In genomic region chr10:50806166-50806565, GRCm38 (mm10) we compare ENCODE assay signal across 22 mouse cellular contexts.
DNase-seq lines count a peak whose midpoint lies in the region; ATAC-seq and TF ChIP-seq lines count a peak whose summit lies in the region.
"Had no signal": no experiment of that assay in that cellular context is flagged by ENCODE, and none has a peak within 500 bp of the region (broad histone marks: within the 10 kb centered on the region; RNA-seq: fewer than 3 reads in every experiment).

No protein-coding gene starts in this region.

- no peaks in the 10 kb centered on the region for H3K27me3 ChIP-seq in kidney, embryonic 15.5 days
- H3K27me3 ChIP-seq in lung, embryonic 14.5 days (ENCODE audit: insufficient read depth, low read length): no peaks in the 10 kb centered on the region
- H3K27me3 ChIP-seq in lung, embryonic 16.5 days (ENCODE audit: control insufficient read depth, insufficient read depth, low read depth, low read length): no peaks in the 10 kb centered on the region
- H3K27me3 ChIP-seq: CH12.LX, Patski had no signal

- 95% methylated on average over 2 of the region's 2 CpGs for WGBS in kidney, embryonic 15.5 days
- WGBS in lung, embryonic 14.5 days: 60% methylated on average over 2 of the region's 2 CpGs
- WGBS in lung, embryonic 16.5 days: 63% methylated on average over 2 of the region's 2 CpGs

- ATAC-seq in kidney, embryonic 15.5 days (replicated peaks; ENCODE audit: low FRiP score): 0 out of 2 replicates have a peak, but pooled peaks have one; percentile 33
- peak; percentile 66; the same call in 1 of the 2 replicates for ATAC-seq in lung, embryonic 14.5 days (ENCODE audit: insufficient read depth)
- ATAC-seq in lung, embryonic 16.5 days (ENCODE audit: low read depth): 0 out of 2 replicates have a peak, but pooled peaks have one; percentile 56
- ATAC-seq: activated CD4-positive, CD25-positive, alpha-beta regulatory T cell, adult 4 months; CD4-positive, CD25-positive, alpha-beta regulatory T cell, adult 4 months; Patski had no signal

- no peak overlapping the region for H3K4me3 ChIP-seq in kidney, embryonic 15.5 days (replicated peaks)
- no peak overlapping the region for H3K4me3 ChIP-seq in lung, embryonic 14.5 days (ENCODE audit: low read depth, low read length)
- H3K4me3 ChIP-seq in lung, embryonic 16.5 days (ENCODE audit: low read length): no peak overlapping the region

- no peak overlapping the region for H3K9ac ChIP-seq in kidney, embryonic 15.5 days
- no peak overlapping the region for H3K9ac ChIP-seq in lung, embryonic 14.5 days
- no peak overlapping the region for H3K9ac ChIP-seq in lung, embryonic 16.5 days (ENCODE audit: low read length)

- no peaks in the 10 kb centered on the region for H3K9me3 ChIP-seq in kidney, embryonic 15.5 days (replicated peaks)
- H3K9me3 ChIP-seq in lung, embryonic 14.5 days (ENCODE audit: low read depth, low read length): no peaks in the 10 kb centered on the region
- no peaks in the 10 kb centered on the region for H3K9me3 ChIP-seq in lung, embryonic 16.5 days (ENCODE audit: control insufficient read depth, low read length)
- H3K9me3 ChIP-seq: G1E had no signal

- H3K4me1 ChIP-seq in kidney, embryonic 15.5 days: peaks cover 5% of the 10 kb centered on the region; the same call in 1 of the 2 replicates
- no peaks in the 10 kb centered on the region for H3K4me1 ChIP-seq in lung, embryonic 14.5 days (ENCODE audit: insufficient read depth)
- H3K4me1 ChIP-seq in lung, embryonic 16.5 days (replicated peaks; ENCODE audit: control insufficient read depth, insufficient read depth, low read length): no peaks in the 10 kb centered on the region

- H3K4me2 ChIP-seq in kidney, embryonic 15.5 days: no peak overlapping the region
- no peak overlapping the region for H3K4me2 ChIP-seq in lung, embryonic 14.5 days
- no peak overlapping the region for H3K4me2 ChIP-seq in lung, embryonic 16.5 days (ENCODE audit: low read depth, low read length)

- no peak overlapping the region for H3K27ac ChIP-seq in kidney, embryonic 15.5 days
- no peak overlapping the region for H3K27ac ChIP-seq in lung, embryonic 14.5 days (ENCODE audit: low read depth)
- no peak overlapping the region for H3K27ac ChIP-seq in lung, embryonic 16.5 days (ENCODE audit: low read length)

- TF ChIP-seq CTCF in lung, embryonic 14.5 days (IDR thresholded peaks at IDR 0.05; ENCODE audit: low read depth): no peak

- H3K36me3 ChIP-seq in kidney, embryonic 15.5 days: no peaks in the 10 kb centered on the region
- H3K36me3 ChIP-seq in lung, embryonic 14.5 days (ENCODE audit: insufficient read depth): no peaks in the 10 kb centered on the region
- H3K36me3 ChIP-seq in lung, embryonic 16.5 days (ENCODE audit: control insufficient read depth, insufficient read depth, low read length): no peaks in the 10 kb centered on the region
- H3K36me3 ChIP-seq: G1E had no signal

- no peak for DNase-seq in kidney, adult 11 months
- DNase-seq in lung, embryonic 14.5 days: peak; percentile 6
- no peak for DNase-seq in lung, postnatal 36 days
- no peak for DNase-seq in lung, adult 18-20 months
- DNase-seq in yolk sac, embryonic 10.5 days (ENCODE audit: low spot score): peak; percentile 6
- no peak for DNase-seq in cerebellum, adult 11-12 months
- DNase-seq: adrenal gland, adult 2 months; adrenal gland, adult 8-10 months; adrenal gland, postnatal 10 days; adrenal gland, postnatal 14 days; adrenal gland, postnatal 25 days; adrenal gland, postnatal 36 days; B cell, adult 2 months; cerebellum, adult 11 months; cerebellum, adult 18-20 months had no signal

Comparison
In these comparisons a context has a peak if more than half of its experiments do, and no peak if none do; other contexts are left out.
1. DNase-seq: peak in lung, embryonic 14.5 days (single experiment) and yolk sac, embryonic 10.5 days (single experiment); none in kidney, adult 11 months (single experiment), lung, postnatal 36 days (single experiment), lung, adult 18-20 months (0 of 2) and cerebellum, adult 11-12 months (single experiment).
2. Peak in every context shown above with its lines, with median percentiles within 50 percentile points of each other: ATAC-seq.